Mouse (Mus musculus) layer of hippocampus, postnatal 10 days (tissue): ENCODE measurements around the gene Olfr656. TPM values are rescaled to one million over a fixed set of nuclear protein-coding genes. Genes with fewer than 3 reads are reported as not detected.

Experiments used
- DNase-seq, 2 experiments: peaks; one replicate each; pipeline ENCODE4 v3.0.0; 2021; ENCODE audit warnings: low spot score in 2 of 2
- long read RNA-seq: library from polyadenylated mRNA; stranded (forward); transcript quantifications from one replicate; pipeline ENCODE4 v2.0.0, GENCODE M21; 2023
- total RNA-seq, 2 experiments: library from RNA; stranded (reverse); gene quantifications; 2 replicates each; pipeline ENCODE4 v1.2.3; 2021

Gene Olfr656
- not detected for total RNA-seq
- long read RNA-seq = 0 reads

- no peak for DNase-seq
Measured at GRCm38 (mm10) chr7:104613655-104614054, at the start of gene Olfr656. TSS of gene Olfr656 (plus strand) at chr7:104613955.

GRCm38 (mm10) chr7:104577014-104577413, 36.7 kb upstream of the Olfr656 start, which contains the start of gene Olfr653:
TSS of gene Olfr653 (plus strand) at chr7:104577314.
- DNase-seq = no peak

- no peak for DNase-seq
Measured at GRCm38 (mm10) chr7:104580846-104581245, 32.9 kb upstream of the Olfr656 start.

GRCm38 (mm10) chr7:104581429-104581828, 32.3 kb upstream of the Olfr656 start:
- no peak for DNase-seq

GRCm38 (mm10) chr7:104586725-104587124, 27.0 kb upstream of the Olfr656 start, which contains the start of gene Olfr654:
TSS of gene Olfr654 (plus strand) at chr7:104587025.
- DNase-seq = no peak

- no peak for DNase-seq
Measured at GRCm38 (mm10) chr7:104588274-104588673, 25.5 kb upstream of the Olfr656 start.

- no peak for DNase-seq
Measured at GRCm38 (mm10) chr7:104601679-104602078, 12.1 kb upstream of the Olfr656 start, which contains the start of gene Olfr655. TSS of gene Olfr655 (minus strand) at chr7:104601779.

- DNase-seq = peak in 1 of 2 experiments; percentile 5
Measured at GRCm38 (mm10) chr7:104603173-104603572, 10.6 kb upstream of the Olfr656 start.

GRCm38 (mm10) chr7:104604727-104605126, 9.0 kb upstream of the Olfr656 start:
- no peak for DNase-seq

GRCm38 (mm10) chr7:104624494-104624893, 10.7 kb downstream of the Olfr656 start, which contains the start of gene Olfr657:
TSS of gene Olfr657 (plus strand) at chr7:104624794.
- DNase-seq = no peak

GRCm38 (mm10) chr7:104646841-104647482, 33.2 kb downstream of the Olfr656 start, which contains the start of gene Olfr658:
TSS of gene Olfr658 (minus strand) at chr7:104647305.
- peak; percentile 21 to 43 for DNase-seq

GRCm38 (mm10) chr7:104666453-104666852, 52.7 kb downstream of the Olfr656 start, which contains the start of gene Olfr659:
TSS of gene Olfr659 (plus strand) at chr7:104666753.
- DNase-seq = no peak

Other genes with a start within 250 kb of the Olfr656 start
- gene Trim30b, start 244.1 kb upstream of the Olfr656 start, total RNA-seq = not detected
- gene Trim30c, start 213.1 kb upstream of the Olfr656 start, total RNA-seq = under 1 TPM in 1 of 2 experiments, not detected in 1; 0.25 TPM
- gene Trim30a, start 148.8 kb upstream of the Olfr656 start, total RNA-seq = under 1 TPM; 0.67 to 0.73 TPM
- under 1 TPM; 0.37 to 0.38 TPM for gene Trim30d, start 106.1 kb upstream of the Olfr656 start, total RNA-seq
- not detected for gene Olfr651, start 63.8 kb upstream of the Olfr656 start, total RNA-seq
- gene Olfr652, start 53.1 kb upstream of the Olfr656 start, total RNA-seq = not detected
- gene Olfr653, start 36.6 kb upstream of the Olfr656 start, total RNA-seq = not detected
- not detected for gene Olfr654, start 26.9 kb upstream of the Olfr656 start, total RNA-seq
- not detected for gene Olfr655, start 12.2 kb upstream of the Olfr656 start, total RNA-seq
- not detected for gene Olfr657, start 10.8 kb downstream of the Olfr656 start, total RNA-seq
- not detected for gene Olfr658, start 33.4 kb downstream of the Olfr656 start, total RNA-seq
- gene Olfr659, start 52.8 kb downstream of the Olfr656 start, total RNA-seq = not detected
- gene Olfr661, start 72.5 kb downstream of the Olfr656 start, total RNA-seq = not detected
- not detected for gene Usp17le, start 163.5 kb downstream of the Olfr656 start, total RNA-seq
- not detected for gene Usp17lb, start 228.6 kb downstream of the Olfr656 start, total RNA-seq
- not detected for gene Usp17la, start 243.1 kb downstream of the Olfr656 start, total RNA-seq